Mouse (Mus musculus) CH12.LX (cell line): ENCODE results near the gene Kif21b. TPM values are rescaled to one million over a fixed set of nuclear protein-coding genes. Genes with fewer than 3 reads are reported as not detected.

Experiments used
- DNase-seq: peaks from one replicate; pipeline ENCODE4 v3.0.0-alpha.2; 2013; ENCODE audit errors: extremely low read depth
- H3K27ac ChIP-seq: 2 replicates; pipeline ENCODE4 v1.5.1; 2012; ENCODE audit warnings: low read depth, mild to moderate bottlenecking, control low read depth, moderate library complexity; ENCODE audit not compliant: insufficient read depth
- H3K27me3 ChIP-seq: replicated peaks from 2 replicates; pipeline ENCODE3; 2012; ENCODE audit warnings: inconsistent platforms
- H3K36me3 ChIP-seq, 2 experiments: replicated peaks in 1 of 2; 2 replicates each; pipeline versions ENCODE3 to v1.6.1; 2012; ENCODE audit warnings: inconsistent platforms in 1 of 2, low read length in 1 of 2, mild to moderate bottlenecking in 1 of 2, mixed read lengths in 1 of 2, moderate library complexity in 1 of 2; ENCODE audit not compliant: control insufficient read depth in 1 of 2, insufficient read depth in 1 of 2
- H3K4me1 ChIP-seq, 2 experiments: 2 replicates each; pipeline ENCODE4 v1.6.1; 2012; ENCODE audit warnings: inconsistent platforms in 1 of 2, moderate library complexity in 1 of 2; ENCODE audit not compliant: insufficient read depth in 2 of 2, control insufficient read depth in 1 of 2
- H3K4me2 ChIP-seq: 2 replicates; pipeline ENCODE4 v1.6.1; 2012; ENCODE audit warnings: low read depth, mild to moderate bottlenecking, control low read depth; ENCODE audit not compliant: poor library complexity, insufficient read depth, severe bottlenecking
- H3K4me3 ChIP-seq, 3 experiments: fragments of 150-350 bp in 1 of 3; sonication (generic) in 1 of 3; replicated peaks in 1 of 3; 2 replicates each; pipeline versions ENCODE3 to v1.5.1; 2011 to 2012; ENCODE audit warnings: low read depth in 2 of 3, low read length in 2 of 3, mild to moderate bottlenecking in 2 of 3, moderate library complexity in 2 of 3, control low read depth in 1 of 3, improper control_type of control experiment in 1 of 3, inconsistent platforms in 1 of 3, mixed read lengths in 1 of 3; ENCODE audit not compliant: poor library complexity in 1 of 3
- H3K79me2 ChIP-seq: replicated peaks from 2 replicates; pipeline ENCODE4 v1.6.1; 2012; ENCODE audit warnings: mild to moderate bottlenecking, moderate library complexity; ENCODE audit not compliant: control insufficient read depth, poor library complexity, insufficient read depth, severe bottlenecking; ENCODE audit errors: extremely low read depth
- H3K9ac ChIP-seq: 2 replicates; pipeline ENCODE4 v1.6.1; 2012; ENCODE audit warnings: low read depth, mild to moderate bottlenecking, control low read depth, moderate library complexity; ENCODE audit not compliant: insufficient read depth
- H3K9me3 ChIP-seq: replicated peaks from 2 replicates; pipeline ENCODE3; 2012; ENCODE audit warnings: low read length, inconsistent platforms, mixed read lengths
- BHLHE40 ChIP-seq: IDR thresholded peaks from 2 replicates; pipeline ENCODE4 v1.6.1; 2011; ENCODE audit warnings: mild to moderate bottlenecking, low read depth, low read length, improper control_type of control experiment
- CHD1 ChIP-seq: IDR thresholded peaks from 2 replicates; pipeline ENCODE4 v1.6.1; 2012; ENCODE audit warnings: low read depth, low read length, improper control_type of control experiment, inconsistent platforms
- CHD2 ChIP-seq: IDR thresholded peaks from 2 replicates; pipeline ENCODE4 v1.6.1; 2011; ENCODE audit warnings: low read length, improper control_type of control experiment
- CTCF ChIP-seq, 2 experiments: IDR thresholded peaks in 1 of 2; conservative IDR thresholded peaks in 1 of 2; 2 replicates each; pipeline ENCODE4 v1.5.1; 2011 to 2012; ENCODE audit warnings: low read depth in 2 of 2, low read length in 2 of 2, improper control_type of control experiment in 1 of 2, inconsistent platforms in 1 of 2, mild to moderate bottlenecking in 1 of 2, moderate library complexity in 1 of 2
- E2F4 ChIP-seq: IDR thresholded peaks from 2 replicates; pipeline ENCODE4 v1.6.1; 2011; ENCODE audit warnings: low read depth, low read length, improper control_type of control experiment; ENCODE audit not compliant: insufficient replicate concordance
- ELF1 ChIP-seq: IDR thresholded peaks from 2 replicates; pipeline ENCODE4 v1.6.1; 2014; ENCODE audit warnings: low read depth, mild to moderate bottlenecking, inconsistent platforms, low read length, improper control_type of control experiment
- EP300 ChIP-seq: IDR thresholded peaks from 2 replicates; pipeline ENCODE4 v1.6.1; 2011; ENCODE audit warnings: low read length, improper control_type of control experiment
- ETS1 ChIP-seq: conservative IDR thresholded peaks from 2 replicates; pipeline ENCODE4 v1.6.1; 2012; ENCODE audit warnings: low read depth, mild to moderate bottlenecking, inconsistent platforms, low read length, improper control_type of control experiment, moderate library complexity
- GABPA ChIP-seq: IDR thresholded peaks from 2 replicates; pipeline ENCODE4 v1.6.1; 2012; ENCODE audit warnings: low read depth, low read length, improper control_type of control experiment, inconsistent platforms; ENCODE audit not compliant: insufficient replicate concordance
- HCFC1 ChIP-seq: IDR thresholded peaks from 2 replicates; pipeline ENCODE4 v1.6.1; 2012; ENCODE audit warnings: low read depth, mild to moderate bottlenecking, inconsistent platforms, low read length, improper control_type of control experiment
- IRF4 ChIP-seq: IDR thresholded peaks from 2 replicates; pipeline ENCODE4 v1.6.1; 2014; ENCODE audit warnings: low read depth, mild to moderate bottlenecking, inconsistent platforms, low read length, improper control_type of control experiment
- JUN ChIP-seq: IDR thresholded peaks from 2 replicates; pipeline ENCODE4 v1.6.1; 2011; ENCODE audit warnings: low read depth, mild to moderate bottlenecking, low read length, improper control_type of control experiment, moderate library complexity; ENCODE audit not compliant: insufficient read depth
- JUND ChIP-seq: conservative IDR thresholded peaks from 2 replicates; pipeline ENCODE4 v1.6.1; 2011; ENCODE audit warnings: low read depth, low read length, improper control_type of control experiment
- KAT2A ChIP-seq: IDR thresholded peaks from 2 replicates; pipeline ENCODE4 v1.6.1; 2012; ENCODE audit warnings: low read length, improper control_type of control experiment, inconsistent platforms; ENCODE audit not compliant: insufficient replicate concordance
- MAFK ChIP-seq: IDR thresholded peaks from 2 replicates; pipeline ENCODE4 v1.6.1; 2011; ENCODE audit warnings: low read length, improper control_type of control experiment; ENCODE audit not compliant: insufficient replicate concordance
- MAX ChIP-seq: IDR thresholded peaks from 2 replicates; pipeline ENCODE4 v1.6.1; 2011; ENCODE audit warnings: low read length, improper control_type of control experiment
- MAZ ChIP-seq: IDR thresholded peaks from 2 replicates; pipeline ENCODE4 v1.6.1; 2012; ENCODE audit warnings: low read depth, mild to moderate bottlenecking, inconsistent platforms, low read length, improper control_type of control experiment, moderate library complexity
- MEF2A ChIP-seq: IDR thresholded peaks from 2 replicates; pipeline ENCODE4 v1.6.1; 2014; ENCODE audit warnings: low read depth, mild to moderate bottlenecking, inconsistent platforms, low read length, improper control_type of control experiment, borderline replicate concordance
- MXI1 ChIP-seq: IDR thresholded peaks from 2 replicates; pipeline ENCODE4 v1.6.1; 2011; ENCODE audit warnings: mild to moderate bottlenecking, low read depth, low read length, improper control_type of control experiment
- MYC ChIP-seq: IDR thresholded peaks from 2 replicates; pipeline ENCODE4 v1.6.1; 2011; ENCODE audit warnings: low read depth, mild to moderate bottlenecking, improper control_type of control experiment, low read length
- NELFE ChIP-seq: IDR thresholded peaks from 2 replicates; pipeline ENCODE4 v1.6.1; 2011; ENCODE audit warnings: low read depth, low read length, improper control_type of control experiment
- NRF1 ChIP-seq: IDR thresholded peaks from 2 replicates; pipeline ENCODE4 v1.6.1; 2014; ENCODE audit warnings: low read depth, mild to moderate bottlenecking, inconsistent platforms, low read length, improper control_type of control experiment, moderate library complexity
- PAX5 ChIP-seq: IDR thresholded peaks from 2 replicates; pipeline ENCODE4 v1.6.1; 2012; ENCODE audit warnings: low read length, inconsistent platforms, mixed read lengths
- POLR2A ChIP-seq: IDR thresholded peaks from 2 replicates; pipeline ENCODE4 v1.6.1; 2011; ENCODE audit warnings: low read depth, mild to moderate bottlenecking, improper control_type of control experiment, low read length
- POLR2AphosphoS2 ChIP-seq: IDR thresholded peaks from 2 replicates; pipeline ENCODE4 v1.6.1; 2011; ENCODE audit warnings: low read depth, low read length, improper control_type of control experiment
- RAD21 ChIP-seq: IDR thresholded peaks from 2 replicates; pipeline ENCODE4 v1.6.1; 2011; ENCODE audit warnings: low read depth, mild to moderate bottlenecking, low read length, improper control_type of control experiment, moderate library complexity
- RCOR1 ChIP-seq: conservative IDR thresholded peaks from 2 replicates; pipeline ENCODE4 v1.6.1; 2012; ENCODE audit warnings: low read depth, mild to moderate bottlenecking, inconsistent platforms, low read length, improper control_type of control experiment
- SIN3A ChIP-seq: IDR thresholded peaks from 2 replicates; pipeline ENCODE4 v1.6.1; 2012; ENCODE audit warnings: low read length, improper control_type of control experiment, inconsistent platforms
- SMC3 ChIP-seq: IDR thresholded peaks from 2 replicates; pipeline ENCODE4 v1.6.1; 2011; ENCODE audit warnings: low read depth, low read length, improper control_type of control experiment
- TBP ChIP-seq: conservative IDR thresholded peaks from 2 replicates; pipeline ENCODE4 v1.6.1; 2011; ENCODE audit warnings: low read depth, low read length, improper control_type of control experiment
- TCF12 ChIP-seq: IDR thresholded peaks from 2 replicates; pipeline ENCODE4 v1.6.1; 2014; ENCODE audit warnings: low read depth, mild to moderate bottlenecking, inconsistent platforms, low read length, improper control_type of control experiment
- UBTF ChIP-seq: IDR thresholded peaks from 2 replicates; pipeline ENCODE4 v1.6.1; 2012; ENCODE audit warnings: low read depth, mild to moderate bottlenecking, inconsistent platforms, low read length, improper control_type of control experiment, moderate library complexity
- USF1 ChIP-seq: IDR thresholded peaks from 2 replicates; pipeline ENCODE4 v1.6.1; 2014; ENCODE audit warnings: low read depth, mild to moderate bottlenecking, inconsistent platforms, low read length, improper control_type of control experiment
- USF2 ChIP-seq: conservative IDR thresholded peaks from 2 replicates; pipeline ENCODE4 v1.6.1; 2011; ENCODE audit warnings: low read depth, low read length, improper control_type of control experiment
- ZC3H11A ChIP-seq: IDR thresholded peaks from 2 replicates; pipeline ENCODE4 v1.6.1; 2012; ENCODE audit warnings: low read depth, mild to moderate bottlenecking, inconsistent platforms, low read length, improper control_type of control experiment
- ZKSCAN1 ChIP-seq: IDR thresholded peaks from 2 replicates; pipeline ENCODE4 v1.6.1; 2012; ENCODE audit warnings: low read depth, inconsistent platforms, low read length, improper control_type of control experiment, borderline replicate concordance
- ZMIZ1 ChIP-seq: IDR thresholded peaks from 2 replicates; pipeline ENCODE4 v1.6.1; 2012; ENCODE audit warnings: low read depth, mild to moderate bottlenecking, inconsistent platforms, low read length, improper control_type of control experiment
- ZNF384 ChIP-seq: IDR thresholded peaks from 2 replicates; pipeline ENCODE4 v1.6.1; 2012; ENCODE audit warnings: low read depth, low read length, improper control_type of control experiment, inconsistent platforms
- dilution Hi-C: fragments of 300-500 bp; cut with MboI; formaldehyde crosslinking; loops from 2 replicates; pipeline ENCODE4 v1.14.3; 2020; ENCODE audit warnings: low sequenced_read_pairs; ENCODE audit not compliant: extremely low pct_unique_long_range_greater_than_20kb, extremely low pct_ligation_motif_present
- in situ Hi-C: fragments of 300-500 bp; cut with MboI; formaldehyde crosslinking; loops from 3 replicates; pipeline ENCODE4 v1.14.3; 2019; ENCODE audit warnings: low sequenced_read_pairs, low pct_ligation_motif_present, low pct_unique_long_range_greater_than_20kb, mixed read lengths
- polyA plus RNA-seq: library from polyadenylated mRNA; unstranded; fragments of >175 nt; gene quantifications from 2 replicates; pipeline ENCODE4 v1.2.1, GENCODE M21; 2012; ENCODE audit warnings: low read depth; ENCODE audit not compliant: insufficient read length
- total RNA-seq, 2 experiments: library from RNA; depleted of rRNA; stranded (reverse); fragments of 300-350 nt in 1 of 2; fragments of >200 nt in 1 of 2; gene quantifications; 2 replicates each; pipeline ENCODE4 v1.2.3; 2012 to 2014

The Kif21b gene
- total and polyA plus RNA-seq, 3 experiments: 7.3 to 32.4 (median 26.2) TPM

GRCm38 (mm10) chr1:136161333-136161921 lies 30.2 kb downstream of the Kif21b start:
- Histone ChIP-seq H3K9me3 (no peaks in the 10 kb centered on the region), H3K27ac (peak overlapping the region; percentile 97), H3K79me2 (no peaks in the 10 kb centered on the region; the same call in 1 of the 2 replicates), H3K4me2 (peak overlapping the region; percentile 60), H3K9ac (peak overlapping the region; percentile 73), H3K4me3 (peak overlapping the region in 2 of 3 experiments; percentile 15 to 27), H3K4me1 (peaks cover 41 to 67% of the 10 kb centered on the region in 2 experiments), H3K27me3 (no peaks in the 10 kb centered on the region), H3K36me3 (peaks cover 75 to 83% of the 10 kb centered on the region in 2 experiments)
- DNase-seq: peak; percentile 97
- in situ Hi-C loops: loop anchor here (5.0 kb wide), 1 partner anchor 34 kb away; no protein-coding TSS in a partner anchor
- dilution Hi-C loops: no loop called here
- TF ChIP-seq ELF1: peak; percentile 66
- TF ChIP-seq MYC: peak; percentile 79
- TF ChIP-seq BHLHE40: peak; percentile 84
- no peak for TF ChIP-seq ZC3H11A
- TF ChIP-seq USF1: no peak
- TF ChIP-seq SMC3: no peak; the same call in 1 of the 2 replicates
- TF ChIP-seq ZMIZ1: peak; percentile 62; the same call in 1 of the 2 replicates
- TF ChIP-seq CTCF (conservative IDR thresholded peaks at IDR 0.05 in 1 of 2, IDR thresholded peaks at IDR 0.05 in 1 of 2; ENCODE audit: low read depth in 2 of 2, low read length in 2 of 2): no peak
- TF ChIP-seq MAZ: peak; percentile 89
- peak; percentile 46; the same call in 1 of the 2 replicates for TF ChIP-seq JUND
- peak; percentile 45; the same call in 1 of the 2 replicates for TF ChIP-seq POLR2A
- no peak; the same call in 1 of the 2 replicates for TF ChIP-seq RAD21
- TF ChIP-seq ZNF384: no peak
- TF ChIP-seq JUN: no peak
- no peak for TF ChIP-seq E2F4
- TF ChIP-seq IRF4: peak; percentile 32
- TF ChIP-seq KAT2A: 0 out of 2 replicates have a peak, but pooled peaks have one; percentile 53
- peak; percentile 97 for TF ChIP-seq SIN3A
- TF ChIP-seq UBTF: peak; percentile 36; the same call in 1 of the 2 replicates
- TF ChIP-seq EP300: peak; percentile 81
- TF ChIP-seq RCOR1: peak; percentile 51; the same call in 1 of the 2 replicates
- TF ChIP-seq NRF1: peak; percentile 36
- peak; percentile 79 for TF ChIP-seq TCF12
- peak; percentile 69 for TF ChIP-seq MEF2A
- peak; percentile 38; the same call in 1 of the 2 replicates for TF ChIP-seq HCFC1
- TF ChIP-seq ZKSCAN1: no peak
- TF ChIP-seq POLR2AphosphoS2: no peak
- TF ChIP-seq CHD1: peak; percentile 62; the same call in 1 of the 2 replicates
- peak; percentile 70 for TF ChIP-seq MXI1
- TF ChIP-seq PAX5: no peak
- TF ChIP-seq MAX: peak; percentile 74
- no peak for TF ChIP-seq USF2
- no peak for TF ChIP-seq GABPA
- TF ChIP-seq CHD2: peak; percentile 71
- no peak; the same call in 1 of the 2 replicates for TF ChIP-seq TBP
- peak; percentile 88 for TF ChIP-seq ETS1
- 0 out of 2 replicates have a peak, but pooled peaks have one; percentile 49 for TF ChIP-seq NELFE
- no peak for TF ChIP-seq MAFK
